Mouse (Mus musculus): Measurements from ENCODE around the gene Nmur1.
"Not testable (repeated sequence)": the region's sequence is repeated elsewhere in the genome, so short reads cannot be mapped to it uniquely, and the experiment has no call there.

Gene Nmur1

DNA sequence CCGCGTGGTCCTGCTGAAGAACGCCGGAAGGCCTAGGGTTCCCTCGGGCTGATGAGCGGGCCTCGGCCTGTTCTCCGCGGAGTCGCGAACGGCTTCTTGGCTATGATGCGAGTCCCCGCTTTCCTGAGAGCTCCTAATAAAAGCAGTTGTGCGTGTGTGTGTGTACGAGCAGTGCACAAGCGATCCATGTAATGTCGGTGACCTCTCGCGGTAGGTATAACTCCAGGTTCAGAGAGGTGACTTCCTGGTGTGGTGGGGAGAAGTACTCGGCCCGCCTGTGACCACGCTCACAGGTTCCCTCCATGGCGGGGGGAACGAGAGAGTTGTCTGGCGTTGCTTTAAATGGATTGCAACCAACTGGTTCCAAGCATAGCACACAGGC, 66.2 kb downstream of the Nmur1 start:
- no peak for DNase-seq (ENCODE audit: low read depth, low spot score)

DNA sequence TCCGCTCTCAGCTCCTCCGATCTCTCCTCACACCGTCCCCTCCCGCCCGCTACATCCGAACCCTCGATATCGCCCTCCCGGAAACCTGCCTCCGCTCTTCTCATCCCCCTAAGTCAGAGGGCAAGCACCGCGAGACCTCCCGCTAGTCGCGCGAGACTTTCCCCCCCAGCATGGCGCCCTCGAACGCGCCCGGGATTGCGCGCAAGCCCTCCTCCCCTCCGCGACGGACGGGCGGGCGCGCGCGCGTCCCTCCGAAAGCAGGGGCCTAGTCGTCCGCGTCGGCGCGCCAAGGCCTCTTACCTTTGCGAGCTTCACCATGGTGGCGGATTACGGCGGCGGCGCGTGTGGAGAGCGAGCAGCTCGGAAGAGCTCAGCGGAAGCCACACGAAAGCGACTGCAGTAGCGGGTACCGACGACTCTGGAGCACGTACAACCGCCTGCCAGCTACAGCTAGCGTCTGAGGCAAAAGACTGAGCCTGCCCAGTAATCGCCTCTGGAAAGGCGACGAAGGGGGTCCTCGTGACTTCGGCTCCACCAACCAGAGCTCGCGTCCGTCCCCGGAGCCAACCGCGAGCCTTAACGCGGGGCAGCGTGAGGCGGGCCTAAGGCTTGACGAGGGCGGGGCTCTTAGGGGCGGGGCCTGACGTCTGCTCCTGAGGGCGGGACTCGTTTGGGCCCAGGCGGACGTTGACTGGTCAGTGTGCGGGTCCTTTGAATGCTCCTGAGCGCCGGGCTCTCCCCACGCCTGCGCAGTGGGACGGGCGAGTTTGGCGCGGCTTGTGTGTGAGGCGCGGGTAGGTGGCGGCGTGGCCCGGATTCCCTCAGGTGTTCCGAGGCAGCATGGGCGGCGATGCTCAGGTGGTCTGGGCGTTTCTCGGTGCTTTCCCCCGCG, 66.9 kb downstream of the Nmur1 start, which contains the start of gene Ncl:
Gene Ncl, minus strand, starts transcription at position 495 of the 892 bp plus-strand sequence.
- peak; percentile 98 for DNase-seq (ENCODE audit: low read depth, low spot score)

DNA sequence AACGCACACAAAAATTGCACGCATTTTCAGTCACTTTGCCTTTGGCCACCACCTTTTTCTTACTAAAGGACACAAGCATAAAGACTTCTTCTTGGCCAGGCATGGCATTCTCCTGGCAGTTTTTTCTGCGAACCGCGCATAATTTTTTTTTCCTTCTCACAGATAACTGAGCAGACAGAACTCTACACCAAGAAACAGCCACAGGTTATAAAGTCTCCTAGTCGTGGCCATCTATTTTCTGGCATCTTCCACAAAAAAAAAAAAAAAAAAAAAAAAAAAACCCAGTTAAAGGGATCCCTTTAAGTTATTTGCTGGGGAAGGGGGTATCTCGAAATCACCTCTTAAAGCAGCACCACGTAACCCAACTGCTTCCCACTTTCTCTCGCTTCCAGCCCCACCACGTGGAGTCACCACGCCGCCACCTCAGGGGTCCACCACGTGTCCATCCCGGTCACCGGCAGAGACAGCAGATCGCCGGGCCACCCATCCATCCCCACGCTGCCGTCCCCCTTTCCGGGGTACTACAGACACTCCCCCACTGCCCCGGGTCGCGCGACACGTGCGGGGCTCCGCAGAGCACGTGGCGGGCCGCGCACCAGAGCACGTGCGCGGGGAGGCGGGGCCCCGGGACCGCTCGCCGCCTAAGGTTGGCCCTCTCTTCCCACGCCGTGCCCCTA, 67.7 kb downstream of the Nmur1 start:
- DNase-seq (ENCODE audit: low read depth, low spot score) = no peak

DNA sequence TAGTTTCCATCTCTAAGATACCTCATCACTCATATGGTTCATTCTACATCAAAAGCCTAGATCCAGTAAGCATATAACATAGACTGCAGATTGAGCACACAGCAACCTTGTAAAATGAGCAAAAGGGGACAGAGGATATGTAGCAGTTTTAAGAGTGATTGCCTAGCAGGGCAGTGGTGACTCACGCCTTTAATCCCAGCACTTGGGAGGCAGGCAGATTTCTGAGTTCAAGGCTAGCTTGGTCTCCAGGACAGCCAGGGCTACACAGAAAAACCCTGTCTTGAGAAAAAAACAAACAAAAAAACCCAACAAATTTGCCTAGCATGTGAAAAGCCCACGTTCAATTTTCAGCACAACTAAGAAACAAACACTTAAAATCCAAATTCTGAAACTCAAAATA, 71.8 kb downstream of the Nmur1 start:
- DNase-seq (ENCODE audit: low read depth, low spot score) = no peak

DNA sequence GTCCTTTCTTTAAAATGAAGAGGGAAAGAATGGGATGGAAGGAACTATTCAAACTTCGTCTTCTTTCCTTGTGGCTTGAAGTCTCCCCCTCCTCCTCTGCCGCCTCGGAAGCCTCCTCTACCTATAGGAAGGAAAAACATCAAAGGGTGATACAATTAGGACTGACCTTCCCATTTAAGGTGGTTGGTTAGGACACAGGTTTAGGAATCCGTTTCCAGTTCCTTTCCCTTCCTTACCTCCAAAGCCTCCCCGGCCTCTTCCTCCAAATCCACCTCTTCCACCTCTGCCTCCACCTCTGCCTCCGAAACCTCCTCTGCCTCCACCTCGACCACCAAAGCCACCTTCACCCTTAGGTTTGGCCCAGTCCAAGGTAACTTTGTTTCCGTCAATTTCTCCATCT, 75.5 kb downstream of the Nmur1 start:
- no peak for DNase-seq (ENCODE audit: low read depth, low spot score)

DNA sequence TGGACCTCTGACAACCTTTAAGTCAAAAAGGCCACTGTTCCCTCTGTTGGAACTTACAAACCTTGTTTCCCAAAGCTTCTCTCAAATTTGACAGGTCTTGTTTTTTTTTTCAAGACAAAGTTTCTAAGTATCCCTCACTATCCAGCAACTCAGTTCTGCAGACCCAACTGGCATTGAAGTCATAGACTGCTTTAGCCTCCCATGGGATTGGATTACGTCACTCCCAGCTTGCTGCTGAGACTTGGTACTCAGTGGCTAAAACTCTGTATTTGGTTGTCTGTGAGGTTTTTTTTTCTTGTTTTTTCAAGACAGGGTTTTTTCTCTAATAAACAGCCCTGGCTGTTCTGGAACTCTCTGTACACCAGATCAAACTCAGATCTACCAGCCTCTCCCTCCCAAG, 76.3 kb downstream of the Nmur1 start:
- DNase-seq (ENCODE audit: low read depth, low spot score) = no peak

DNA sequence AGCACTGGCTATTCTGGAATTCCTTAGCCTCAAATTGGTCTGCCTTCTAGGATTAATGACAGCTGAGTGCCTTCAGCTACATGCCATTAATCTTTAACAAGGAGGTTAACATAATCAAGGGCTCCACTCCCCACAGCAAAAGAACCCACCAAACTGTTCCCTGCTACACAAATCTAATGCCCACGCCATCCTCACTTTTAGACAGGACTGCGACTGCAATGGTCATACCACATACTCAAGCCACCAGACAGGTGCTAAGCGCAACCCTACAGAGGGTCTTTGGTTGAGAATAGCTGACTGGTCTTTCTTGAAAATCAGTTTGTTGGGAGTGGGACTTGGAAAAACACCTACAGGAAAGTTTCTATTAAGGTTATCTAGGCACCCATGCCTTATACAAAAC, 76.8 kb downstream of the Nmur1 start:
- no peak for DNase-seq (ENCODE audit: low read depth, low spot score)

DNA sequence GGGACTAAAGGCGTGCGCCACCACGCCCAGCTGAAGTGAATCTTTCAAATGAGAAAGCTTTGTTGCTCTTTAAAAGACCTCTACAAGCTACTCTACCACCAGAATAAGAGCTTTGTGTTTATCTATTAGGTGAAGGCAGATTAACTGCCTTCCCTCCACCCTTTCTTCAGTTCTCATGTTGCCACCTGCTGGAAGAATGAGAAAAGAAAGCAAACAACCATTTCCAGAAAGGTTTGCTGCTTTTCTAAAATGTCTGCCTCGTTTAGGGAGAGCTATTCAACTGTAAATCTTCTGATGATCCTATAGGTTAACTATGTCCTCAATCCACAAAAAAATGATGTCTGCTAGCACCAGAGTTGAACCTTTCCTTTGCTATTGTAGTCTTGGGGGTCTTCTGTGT, 77.2 kb downstream of the Nmur1 start:
- DNase-seq (ENCODE audit: low read depth, low spot score) = no peak

DNA sequence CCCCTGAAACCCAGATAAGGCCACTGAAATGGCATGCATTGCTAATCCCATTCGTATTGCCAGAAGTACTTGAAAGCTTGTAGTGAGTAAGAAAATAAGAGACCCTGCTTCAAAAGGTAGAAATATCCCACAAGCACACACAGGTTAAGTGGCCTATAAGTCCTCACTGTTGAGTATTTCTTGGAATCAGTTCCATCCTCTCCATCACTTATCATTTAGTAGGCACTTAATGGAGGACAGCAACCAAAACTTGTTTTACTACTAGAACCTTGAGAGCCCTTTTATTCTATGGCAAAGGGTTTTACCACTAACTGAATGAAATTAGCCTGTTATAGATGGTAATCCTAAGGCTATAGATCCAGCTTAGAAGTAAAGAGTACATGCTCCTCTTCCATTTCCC, 77.9 kb downstream of the Nmur1 start:
- DNase-seq (ENCODE audit: low read depth, low spot score) = no peak

DNA sequence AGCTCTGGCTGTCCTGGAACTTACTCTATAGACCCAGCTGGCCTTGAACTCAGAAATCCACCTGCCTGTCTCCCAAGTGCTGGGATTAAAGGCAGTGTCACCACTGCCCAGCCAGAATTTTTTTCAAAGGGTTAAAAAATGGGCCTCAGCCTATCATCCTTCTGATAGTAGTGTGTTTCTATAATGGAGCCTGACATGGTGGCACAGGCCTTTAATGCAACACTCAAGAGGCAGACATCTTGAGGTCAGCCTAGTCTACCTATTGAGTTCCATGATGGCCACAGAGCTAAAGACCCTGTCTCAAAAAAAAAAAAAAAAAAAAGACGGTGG, 78.3 kb downstream of the Nmur1 start:
- DNase-seq (ENCODE audit: low read depth, low spot score) = no peak

DNA sequence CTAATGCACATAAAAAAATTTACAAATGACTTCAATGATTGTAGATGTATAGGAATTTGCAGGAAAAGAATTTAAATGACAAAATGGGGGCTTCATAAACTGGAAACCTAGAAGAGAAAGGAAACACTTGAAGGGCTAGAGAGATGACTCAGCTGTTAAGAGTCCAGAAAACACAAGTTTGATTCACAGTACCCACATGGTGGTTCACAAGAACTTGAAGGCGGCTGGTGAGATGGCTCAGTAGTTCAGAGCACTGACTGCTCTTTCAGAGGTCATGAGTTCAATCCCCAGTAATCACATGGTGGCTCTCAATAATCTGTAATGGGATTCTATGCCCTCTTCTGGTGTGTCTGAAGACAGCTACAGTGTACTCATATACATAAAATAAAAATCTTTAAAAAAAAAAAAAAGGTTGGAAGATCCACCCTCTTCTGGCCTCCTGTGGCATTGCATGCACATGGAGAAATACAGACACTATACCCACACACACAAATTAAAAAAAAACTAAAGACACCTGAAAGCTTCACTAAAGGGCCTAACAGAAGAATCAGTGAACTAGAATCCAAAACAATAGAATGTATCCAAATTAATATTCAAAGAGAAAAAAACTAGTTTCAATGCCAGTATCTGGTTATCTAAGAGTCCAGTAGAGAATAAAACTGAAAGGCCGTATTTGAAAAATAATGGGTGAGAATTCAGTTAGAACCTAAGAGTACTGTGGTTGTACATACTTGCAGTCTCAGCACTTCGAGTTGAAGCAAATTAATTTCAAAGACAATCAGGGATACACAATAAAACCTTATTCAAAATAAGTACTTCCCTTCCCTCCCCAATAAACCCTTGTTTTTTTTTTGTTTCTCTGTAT, 78.9 kb downstream of the Nmur1 start:
- no peak for DNase-seq (ENCODE audit: low read depth, low spot score)

DNA sequence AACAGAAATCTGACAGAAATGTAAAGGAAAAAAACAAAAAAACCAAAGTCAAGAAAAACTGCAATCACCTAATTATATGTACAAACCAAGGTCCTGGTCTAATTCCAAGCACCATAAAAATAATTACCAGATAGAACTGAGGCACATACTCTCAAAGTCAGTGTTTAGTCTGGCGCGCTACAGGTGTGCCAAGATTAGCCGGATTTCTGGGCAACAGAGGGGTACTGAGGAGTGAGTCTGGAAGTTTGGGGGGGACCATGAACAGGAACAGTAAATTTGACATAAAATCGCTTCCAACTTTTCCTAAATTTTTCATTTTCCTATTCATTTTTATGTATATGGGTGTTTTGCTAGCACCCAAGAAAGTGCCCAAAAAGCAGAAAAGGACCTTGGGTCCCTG, 80.1 kb downstream of the Nmur1 start:
- no peak for DNase-seq (ENCODE audit: low read depth, low spot score)

DNA sequence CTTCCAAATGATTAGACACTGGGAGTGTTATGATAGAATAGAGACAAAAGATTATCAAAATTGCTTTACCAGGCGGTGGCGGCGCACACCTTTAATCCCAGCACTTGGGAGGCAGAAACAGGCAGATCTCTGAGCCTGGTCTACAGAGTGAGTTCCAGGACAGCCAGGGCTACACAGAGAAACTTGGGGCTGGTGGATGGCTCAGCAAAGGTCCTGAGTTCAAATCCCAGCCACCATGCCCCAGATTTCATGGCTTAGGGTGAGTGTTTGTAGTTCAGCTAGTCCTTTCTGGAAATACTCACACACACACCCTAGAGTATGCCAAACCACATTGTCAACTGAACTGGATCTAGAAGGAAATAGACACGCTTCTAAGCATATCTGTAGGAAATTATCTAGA, 81.0 kb downstream of the Nmur1 start:
- no peak for DNase-seq (ENCODE audit: low read depth, low spot score)

DNA sequence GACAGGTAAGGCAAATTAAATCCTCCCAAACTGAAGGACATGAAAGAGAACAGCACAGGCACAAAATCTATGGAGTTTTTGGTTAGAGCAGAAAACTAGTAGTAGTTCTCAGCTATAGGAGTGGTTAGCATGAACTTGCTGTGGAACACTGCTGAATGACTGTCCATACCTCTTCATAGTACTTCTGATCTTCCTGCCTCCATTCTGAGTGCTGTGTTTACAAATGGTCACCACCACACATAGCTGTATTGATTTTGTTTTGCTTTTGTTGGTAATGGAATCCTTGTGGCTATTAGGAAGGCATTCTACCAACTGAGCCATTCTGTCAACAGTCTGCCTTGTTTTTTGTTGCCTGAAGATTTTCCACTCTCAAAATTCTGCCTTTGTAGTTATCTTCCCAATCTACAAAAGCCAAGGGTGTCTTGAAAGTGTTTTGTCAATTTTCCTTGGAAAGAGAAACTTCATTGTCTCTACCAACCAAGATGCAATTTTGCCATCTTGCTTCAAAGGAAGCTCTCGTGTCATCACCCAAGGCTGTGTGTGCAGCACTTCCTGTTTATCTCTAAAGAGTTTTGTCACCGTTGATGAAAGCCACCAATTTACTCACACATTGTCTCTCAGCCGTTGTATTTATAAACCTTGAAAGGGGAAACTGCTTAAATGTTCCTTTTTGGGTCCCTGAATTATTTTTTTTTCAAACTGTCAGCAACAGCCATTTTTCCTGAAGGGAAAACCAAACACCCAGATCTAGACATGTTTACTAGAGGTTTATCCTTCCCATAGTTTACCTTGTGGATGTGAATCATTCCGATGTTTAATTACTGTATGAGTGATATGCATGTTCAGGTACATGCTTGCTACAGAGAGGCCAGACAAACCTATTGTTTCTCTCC, 81.8 kb downstream of the Nmur1 start:
- DNase-seq (ENCODE audit: low read depth, low spot score) = peak; percentile 80

DNA sequence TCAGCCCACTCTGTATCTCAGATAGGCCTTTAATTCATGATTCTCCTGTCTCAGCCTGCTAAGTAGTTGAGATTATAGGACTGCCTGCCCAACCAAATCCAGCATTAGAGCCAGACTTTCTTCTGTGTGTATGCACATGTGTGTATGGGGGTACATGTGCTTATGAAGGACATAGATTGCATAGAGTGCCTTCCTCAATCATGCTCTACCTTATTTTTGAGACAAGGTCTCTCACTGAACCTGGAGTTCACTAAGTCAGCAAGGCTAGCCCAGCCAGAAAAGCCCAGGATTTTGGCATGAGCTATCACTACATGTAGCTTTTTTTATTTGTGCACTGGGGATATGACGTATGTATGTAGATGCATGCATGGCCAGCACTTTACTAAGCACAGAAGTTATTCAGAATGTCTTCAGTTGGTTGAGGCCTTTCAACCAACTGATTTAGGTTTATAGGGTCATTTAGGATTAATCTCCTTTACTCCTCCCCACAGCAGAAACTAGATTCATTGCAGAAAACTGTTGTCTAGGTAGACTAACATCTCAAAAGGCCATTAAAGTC, 82.9 kb downstream of the Nmur1 start:
- DNase-seq (ENCODE audit: low read depth, low spot score) = no peak

DNA sequence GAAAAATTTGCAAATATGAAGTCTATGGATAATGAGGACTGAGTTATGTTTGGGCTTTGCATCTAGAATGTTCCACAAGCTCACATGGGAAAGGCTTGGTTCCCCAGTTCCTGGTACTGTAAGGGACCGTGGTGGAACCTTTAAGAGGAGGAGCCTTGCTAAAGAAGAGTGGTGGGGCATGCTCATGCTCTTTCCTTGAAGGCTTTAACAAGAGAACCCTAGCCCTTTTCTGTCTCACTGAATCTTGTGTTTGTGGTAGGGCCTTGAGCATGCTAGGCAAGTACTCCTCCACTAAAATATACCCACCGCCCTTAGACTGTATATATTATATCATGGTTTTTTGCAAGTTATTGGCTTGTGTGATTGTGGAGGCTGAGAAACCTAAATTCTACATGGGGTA, 83.7 kb downstream of the Nmur1 start:
- no peak for DNase-seq (ENCODE audit: low read depth, low spot score)

DNA sequence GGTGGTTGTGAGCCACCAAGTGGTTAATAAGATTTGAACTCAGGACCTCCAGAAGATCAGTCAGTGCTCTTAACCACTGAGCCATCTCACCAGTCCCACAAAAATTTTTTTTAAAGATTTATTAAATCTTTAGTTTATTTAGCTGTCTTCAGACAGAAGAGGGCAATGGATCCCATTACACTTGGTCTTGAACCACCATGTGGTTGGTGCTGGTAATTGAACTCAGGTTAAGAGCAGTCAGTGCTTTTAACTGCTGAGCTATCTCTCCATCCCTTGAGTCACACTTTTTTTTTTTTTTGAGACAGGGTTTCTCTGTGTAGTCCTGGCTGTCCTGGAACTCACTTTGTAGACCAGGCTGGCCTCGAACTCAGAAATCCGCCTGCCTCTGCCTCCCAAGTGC, 84.9 kb downstream of the Nmur1 start:
- not testable (repeated sequence) for DNase-seq (ENCODE audit: low read depth, low spot score)

DNA sequence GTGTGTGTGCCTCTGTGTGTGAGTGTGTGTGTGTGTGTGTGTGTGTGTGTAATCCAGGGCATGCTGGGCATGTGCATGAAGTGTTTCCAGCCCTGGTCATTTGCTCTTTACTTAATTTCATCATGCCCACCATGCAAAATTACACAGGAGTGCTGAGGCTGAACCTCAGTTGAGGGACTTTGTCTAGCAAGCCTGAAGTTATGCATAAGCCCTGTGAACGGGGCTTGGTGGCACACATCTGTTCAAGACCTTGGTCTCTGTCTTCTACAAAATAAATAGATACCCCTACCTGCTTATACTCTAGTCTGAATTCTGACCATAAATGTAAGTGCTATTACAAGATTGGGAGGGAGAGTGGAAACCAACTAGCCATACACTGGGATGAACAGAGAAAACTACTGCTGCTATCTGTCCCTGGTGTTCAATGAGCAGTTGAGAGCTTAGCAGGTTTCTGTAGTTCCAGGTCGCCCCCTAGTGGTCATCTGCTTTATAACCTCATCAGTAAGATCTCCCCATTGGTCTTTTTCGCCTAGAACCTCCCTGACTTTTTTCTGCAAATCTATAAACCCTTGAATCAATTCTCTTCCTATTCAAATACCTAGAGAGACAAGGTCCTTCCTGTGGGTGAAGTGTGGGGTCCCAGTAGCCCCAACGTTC, 86.7 kb downstream of the Nmur1 start:
- DNase-seq (ENCODE audit: low read depth, low spot score) = peak; percentile 82

DNA sequence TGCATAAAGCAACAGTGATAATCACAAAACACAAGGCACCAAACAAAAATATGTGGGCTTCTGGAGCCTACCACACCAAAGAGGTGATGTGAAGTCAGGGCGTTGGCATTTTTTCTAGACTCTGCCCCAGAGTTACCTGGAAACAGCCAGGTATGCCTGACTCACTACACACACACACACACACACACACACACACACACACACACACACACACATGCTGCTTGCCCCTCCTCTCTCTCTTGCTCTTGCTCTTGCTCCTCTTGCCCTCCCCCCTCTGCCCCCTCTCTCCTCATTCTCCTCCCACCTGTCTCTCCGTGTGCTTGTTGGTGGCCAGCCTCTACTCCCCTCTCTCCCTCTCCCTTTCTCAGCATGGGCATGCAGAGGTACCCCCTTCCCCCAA, 89.7 kb downstream of the Nmur1 start:
- no peak for DNase-seq (ENCODE audit: low read depth, low spot score)
